Mouse (Mus musculus) urinary bladder, adult 18-20 months (tissue): Measurements from ENCODE around the gene Vps54.
"Not testable (repeated sequence)": the region's sequence is repeated elsewhere in the genome, so short reads cannot be mapped to it uniquely, and the experiment has no call there.

Experiments used
- DNase-seq, 2 experiments: peaks; one replicate each; pipeline ENCODE4 v3.0.0; 2022; ENCODE audit warnings: low spot score in 2 of 2, mixed read lengths in 2 of 2

Vps54 gene

GRCm38 (mm10) chr11:21241351-21241750 lies 2.3 kb downstream of the Vps54 start:
- no peak for DNase-seq

GRCm38 (mm10) chr11:21247203-21247865 lies 8.3 kb downstream of the Vps54 start:
- DNase-seq: no peak

- no peak for DNase-seq
Measured at GRCm38 (mm10) chr11:21247940-21248339, 8.9 kb downstream of the Vps54 start.

GRCm38 (mm10) chr11:21250366-21250765 lies 11.3 kb downstream of the Vps54 start:
- no peak for DNase-seq

GRCm38 (mm10) chr11:21258611-21259010 lies 19.5 kb downstream of the Vps54 start:
- not testable (repeated sequence) for DNase-seq

GRCm38 (mm10) chr11:21265423-21265822 lies 26.3 kb downstream of the Vps54 start:
- no peak for DNase-seq

GRCm38 (mm10) chr11:21276151-21276550 lies 37.1 kb downstream of the Vps54 start:
- no peak for DNase-seq

GRCm38 (mm10) chr11:21286391-21286790 lies 47.3 kb downstream of the Vps54 start:
- DNase-seq: no peak

- not testable (repeated sequence) for DNase-seq
Measured at GRCm38 (mm10) chr11:21288153-21288552, 49.1 kb downstream of the Vps54 start.

- DNase-seq: no peak
Measured at GRCm38 (mm10) chr11:21295486-21295885, 56.4 kb downstream of the Vps54 start.

GRCm38 (mm10) chr11:21303619-21304018 lies 64.5 kb downstream of the Vps54 start:
- DNase-seq: no peak

- DNase-seq: no peak
Measured at GRCm38 (mm10) chr11:21307078-21307668, 68.1 kb downstream of the Vps54 start.

- no peak for DNase-seq
Measured at GRCm38 (mm10) chr11:21308119-21308518, 69.0 kb downstream of the Vps54 start.

GRCm38 (mm10) chr11:21309516-21309915 lies 70.4 kb downstream of the Vps54 start:
- no peak for DNase-seq

- peak in 1 of 2 experiments; percentile 48 for DNase-seq
Measured at GRCm38 (mm10) chr11:21313922-21314657, 75.0 kb downstream of the Vps54 start.

- DNase-seq: no peak
Measured at GRCm38 (mm10) chr11:21321577-21321976, 82.5 kb downstream of the Vps54 start.

- DNase-seq: no peak
Measured at GRCm38 (mm10) chr11:21322349-21322748, 83.3 kb downstream of the Vps54 start.

GRCm38 (mm10) chr11:21325781-21326180 lies 86.7 kb downstream of the Vps54 start:
- no peak for DNase-seq

- no peak for DNase-seq
Measured at GRCm38 (mm10) chr11:21326770-21327169, 87.7 kb downstream of the Vps54 start.

GRCm38 (mm10) chr11:21327486-21327885 lies 88.4 kb downstream of the Vps54 start:
- no peak for DNase-seq

- DNase-seq: no peak
Measured at GRCm38 (mm10) chr11:21328141-21328540, 89.1 kb downstream of the Vps54 start.

- no peak for DNase-seq
Measured at GRCm38 (mm10) chr11:21332639-21333295, 93.7 kb downstream of the Vps54 start.
